Mouse (Mus musculus) kidney, embryonic 15.5 days (tissue): ENCODE measurements around the gene 4933427D14Rik. TPM values are rescaled to one million over a fixed set of nuclear protein-coding genes. Genes with fewer than 3 reads are reported as not detected.

Source experiments
- ATAC-seq: fragments of 200-750 bp; cut with Nextera tagmentation; replicated peaks from 2 replicates; pipeline ENCODE4 v1.8.0; 2017; ENCODE audit warnings: moderate TSS enrichment; ENCODE audit not compliant: low FRiP score
- H3K27ac ChIP-seq: fragments of 300-500 bp; sonication (generic); 2 replicates; pipeline ENCODE4 v1.5.1; 2015; ENCODE audit warnings: mild to moderate bottlenecking, inconsistent platforms
- H3K27me3 ChIP-seq: fragments of 300-500 bp; sonication (generic); 2 replicates; pipeline ENCODE4 v1.6.1; 2015; ENCODE audit warnings: inconsistent platforms
- H3K36me3 ChIP-seq: fragments of 300-500 bp; sonication (generic); 2 replicates; pipeline ENCODE4 v1.6.1; 2015; ENCODE audit warnings: inconsistent platforms
- H3K4me1 ChIP-seq: fragments of 300-500 bp; sonication (generic); 2 replicates; pipeline ENCODE4 v1.6.1; 2015; ENCODE audit warnings: inconsistent platforms
- H3K4me2 ChIP-seq: fragments of 300-500 bp; sonication (generic); 2 replicates; pipeline ENCODE4 v1.6.1; 2015; ENCODE audit warnings: moderate library complexity, mild to moderate bottlenecking, inconsistent platforms
- H3K4me3 ChIP-seq: fragments of 300-500 bp; sonication (generic); replicated peaks from 2 replicates; pipeline ENCODE4 v1.5.1; 2015; ENCODE audit warnings: mild to moderate bottlenecking, inconsistent platforms
- H3K9ac ChIP-seq: fragments of 300-500 bp; sonication (generic); 2 replicates; pipeline ENCODE4 v1.6.1; 2015; ENCODE audit warnings: mild to moderate bottlenecking, inconsistent platforms
- H3K9me3 ChIP-seq: fragments of 300-500 bp; sonication (generic); replicated peaks from 2 replicates; pipeline ENCODE4 v1.6.1; 2016; ENCODE audit warnings: inconsistent platforms
- WGBS: fragments of 180-500 bp; shearing (Covaris S2); methylation state at CpG from one replicate; pipeline ENCODE4 v1.1.7; 2015; ENCODE audit warnings: mixed read lengths; 5-methylcytosine and 5-hydroxymethylcytosine counted together
- polyA plus RNA-seq: library from polyadenylated mRNA; unstranded; fragments of >200 nt; fragmentation: Nextera tagmentation; extraction: Ambion mirVana; gene quantifications from 2 replicates; pipeline ENCODE4 v1.2.1, GENCODE M21; 2015

4933427D14Rik gene
- polyA plus RNA-seq, 1 experiment from 2014 or later: 13.5 TPM

GRCm38 (mm10) chr11:72134536-72135382 lies 72.5 kb downstream of the 4933427D14Rik start:
- peak overlapping the region; percentile 62 for H3K4me3 ChIP-seq
- no peaks in the 10 kb centered on the region for H3K9me3 ChIP-seq
- 16% methylated on average over 24 of the region's 24 CpGs for WGBS
- H3K27me3 ChIP-seq: peaks cover 52% of the 10 kb centered on the region
- H3K4me1 ChIP-seq: peaks cover 42% of the 10 kb centered on the region
- H3K4me2 ChIP-seq: peak overlapping the region; percentile 99
- H3K27ac ChIP-seq: no peak overlapping the region
- H3K9ac ChIP-seq: peak overlapping the region; percentile 56
- ATAC-seq: no peak
- no peaks in the 10 kb centered on the region for H3K36me3 ChIP-seq

- WGBS: 66% methylated on average over 10 of the region's 10 CpGs
- peaks cover 42% of the 10 kb centered on the region for H3K4me1 ChIP-seq
Measured at GRCm38 (mm10) chr11:72133075-72133474, 74.2 kb downstream of the 4933427D14Rik start.

GRCm38 (mm10) chr11:72132266-72132665 lies 75.0 kb downstream of the 4933427D14Rik start:
- Histone ChIP-seq H3K9ac (no peak overlapping the region), H3K36me3 (no peaks in the 10 kb centered on the region), H3K27ac (peak overlapping the region; percentile 23; the same call in 1 of the 2 replicates), H3K9me3 (no peaks in the 10 kb centered on the region), H3K4me1 (peaks cover 42% of the 10 kb centered on the region), H3K4me3 (no peak overlapping the region), H3K4me2 (no peak overlapping the region), H3K27me3 (peaks cover 51% of the 10 kb centered on the region)
- ATAC-seq: no peak
- 17% methylated on average over 3 of the region's 3 CpGs for WGBS

More at GRCm38 (mm10) chr11:72133075-72133474, 74.2 kb downstream of the 4933427D14Rik start:
- H3K27me3 ChIP-seq: peaks cover 52% of the 10 kb centered on the region
- no peak overlapping the region for H3K9ac ChIP-seq
- H3K4me2 ChIP-seq: no peak overlapping the region
- H3K36me3 ChIP-seq: no peaks in the 10 kb centered on the region
- H3K9me3 ChIP-seq: no peaks in the 10 kb centered on the region
- no peak overlapping the region for H3K4me3 ChIP-seq
- ATAC-seq: no peak
- H3K27ac ChIP-seq: no peak overlapping the region

GRCm38 (mm10) chr11:72131697-72132096 lies 75.6 kb downstream of the 4933427D14Rik start:
- peaks cover 46% of the 10 kb centered on the region for H3K27me3 ChIP-seq
- ATAC-seq: no peak
- no peak overlapping the region for H3K4me2 ChIP-seq
- H3K9me3 ChIP-seq: no peaks in the 10 kb centered on the region
- H3K9ac ChIP-seq: no peak overlapping the region
- peaks cover 42% of the 10 kb centered on the region for H3K4me1 ChIP-seq
- no peak overlapping the region for H3K27ac ChIP-seq
- no peaks in the 10 kb centered on the region for H3K36me3 ChIP-seq
- no peak overlapping the region for H3K4me3 ChIP-seq
- WGBS: 95% methylated on average over 1 of the region's 1 CpGs

GRCm38 (mm10) chr11:72130905-72131304 lies 76.4 kb downstream of the 4933427D14Rik start:
- Histone ChIP-seq H3K27me3 (peaks cover 38% of the 10 kb centered on the region), H3K9me3 (no peaks in the 10 kb centered on the region), H3K9ac (no peak overlapping the region), H3K4me1 (peaks cover 36% of the 10 kb centered on the region), H3K27ac (no peak overlapping the region), H3K36me3 (no peaks in the 10 kb centered on the region), H3K4me3 (no peak overlapping the region), H3K4me2 (no peak overlapping the region)
- 81% methylated on average over 3 of the region's 3 CpGs for WGBS
- ATAC-seq: no peak

- Histone ChIP-seq H3K27ac (no peak overlapping the region), H3K4me2 (0 out of 2 replicates have a peak overlapping the region, but pooled peaks have one; percentile 2)
Measured at GRCm38 (mm10) chr11:72130472-72130871, 76.8 kb downstream of the 4933427D14Rik start.

GRCm38 (mm10) chr11:72130021-72130420 lies 77.2 kb downstream of the 4933427D14Rik start:
- Histone ChIP-seq H3K4me1 (peaks cover 28% of the 10 kb centered on the region), H3K4me2 (0 out of 2 replicates have a peak overlapping the region, but pooled peaks have one; percentile 2), H3K27me3 (peaks cover 29% of the 10 kb centered on the region), H3K9me3 (no peaks in the 10 kb centered on the region), H3K9ac (no peak overlapping the region), H3K27ac (no peak overlapping the region), H3K4me3 (no peak overlapping the region), H3K36me3 (no peaks in the 10 kb centered on the region)
- whole genome bisulfite sequencing: 13% methylated on average over 11 of the region's 11 CpGs
- no peak for ATAC-seq

More at GRCm38 (mm10) chr11:72130472-72130871, 76.8 kb downstream of the 4933427D14Rik start:
- no peak overlapping the region for H3K4me3 ChIP-seq
- no peak for ATAC-seq
- H3K36me3 ChIP-seq: no peaks in the 10 kb centered on the region
- WGBS: 67% methylated on average over 3 of the region's 3 CpGs
- no peaks in the 10 kb centered on the region for H3K9me3 ChIP-seq
- H3K9ac ChIP-seq: no peak overlapping the region
- peaks cover 32% of the 10 kb centered on the region for H3K4me1 ChIP-seq
- peaks cover 33% of the 10 kb centered on the region for H3K27me3 ChIP-seq

- H3K4me3 ChIP-seq: no peak overlapping the region
- ATAC-seq: no peak
- 74% methylated on average over 8 of the region's 8 CpGs for WGBS
- peaks cover 26% of the 10 kb centered on the region for H3K4me1 ChIP-seq
- peaks cover 21% of the 10 kb centered on the region for H3K27me3 ChIP-seq
- no peaks in the 10 kb centered on the region for H3K36me3 ChIP-seq
- H3K4me2 ChIP-seq: no peak overlapping the region
- no peak overlapping the region for H3K9ac ChIP-seq
- no peaks in the 10 kb centered on the region for H3K9me3 ChIP-seq
- H3K27ac ChIP-seq: no peak overlapping the region
Measured at GRCm38 (mm10) chr11:72129032-72129894, 78.0 kb downstream of the 4933427D14Rik start.

- no peak overlapping the region for H3K4me2 ChIP-seq
- WGBS: 73% methylated on average over 5 of the region's 5 CpGs
- H3K27ac ChIP-seq: no peak overlapping the region
- no peaks in the 10 kb centered on the region for H3K9me3 ChIP-seq
- no peaks in the 10 kb centered on the region for H3K36me3 ChIP-seq
- peaks cover 5% of the 10 kb centered on the region; the same call in 1 of the 2 replicates for H3K27me3 ChIP-seq
- no peak overlapping the region for H3K9ac ChIP-seq
- ATAC-seq: no peak
- H3K4me1 ChIP-seq: peaks cover 24% of the 10 kb centered on the region
- no peak overlapping the region for H3K4me3 ChIP-seq
Measured at GRCm38 (mm10) chr11:72127450-72128189, 79.6 kb downstream of the 4933427D14Rik start.

- H3K27ac ChIP-seq: no peak overlapping the region
- H3K27me3 ChIP-seq: no peaks in the 10 kb centered on the region
- ATAC-seq: no peak
- peaks cover 10% of the 10 kb centered on the region; the same call in 1 of the 2 replicates for H3K4me1 ChIP-seq
- H3K36me3 ChIP-seq: no peaks in the 10 kb centered on the region
- H3K9me3 ChIP-seq: no peaks in the 10 kb centered on the region
- 70% methylated on average over 3 of the region's 3 CpGs for WGBS
- H3K4me2 ChIP-seq: no peak overlapping the region
- no peak overlapping the region for H3K4me3 ChIP-seq
- no peak overlapping the region for H3K9ac ChIP-seq
Measured at GRCm38 (mm10) chr11:72125781-72126180, 81.5 kb downstream of the 4933427D14Rik start.

GRCm38 (mm10) chr11:72123531-72123930 lies 83.7 kb downstream of the 4933427D14Rik start:
- Histone ChIP-seq H3K36me3 (no peaks in the 10 kb centered on the region), H3K4me2 (no peak overlapping the region), H3K27me3 (no peaks in the 10 kb centered on the region), H3K27ac (no peak overlapping the region), H3K9me3 (no peaks in the 10 kb centered on the region), H3K9ac (no peak overlapping the region), H3K4me1 (no peaks in the 10 kb centered on the region), H3K4me3 (no peak overlapping the region)
- 85% methylated on average over 4 of the region's 4 CpGs for WGBS
- ATAC-seq: no peak
